Mouse (Mus musculus): ENCODE data around the gene Tagln2. TPM values are rescaled to one million over a fixed set of nuclear protein-coding genes. Genes with fewer than 3 reads are reported as not detected.
A peak's percentile ranks its signal among the peaks of the same experiment; 100 is the strongest.

Tagln2 gene
- polyA plus RNA-seq (2015; fragmentation: Nextera tagmentation; extraction: Ambion mirVana), result 323 and 328 TPM in 2 replicates

GRCm38 (mm10) chr1:172499765-172500441 is at the start of gene Tagln2:
Gene Tagln2, plus strand, starts transcription at chr1:172500047.
- 3% methylated on average over 30 of the region's 30 CpGs for WGBS
- H3K4me2 ChIP-seq (ENCODE audit: low read depth, low read length), result peak within 1 kb of the TSS; percentile 67
- peak; percentile 65 for ATAC-seq (replicated peaks; ENCODE audit: extremely low read depth, insufficient read depth, low FRiP score)
- H3K36me3 ChIP-seq (ENCODE audit: control insufficient read depth, insufficient read depth), result peaks cover 3% of the 10 kb centered on the region; the same call in 1 of the 2 replicates
- peak within 1 kb of the TSS; percentile 74 for H3K9ac ChIP-seq (ENCODE audit: low read length)
- H3K27ac ChIP-seq (ENCODE audit: low read length), result peak within 1 kb of the TSS; percentile 69
- H3K9me3 ChIP-seq (replicated peaks; ENCODE audit: control insufficient read depth, low read length), result no peaks in the 10 kb centered on the region
- H3K27me3 ChIP-seq (ENCODE audit: control insufficient read depth, insufficient read depth, low read length), result no peaks in the 10 kb centered on the region
- peaks cover 32% of the 10 kb centered on the region for H3K4me1 ChIP-seq (ENCODE audit: control insufficient read depth, insufficient read depth, low read length)
- H3K4me3 ChIP-seq (ENCODE audit: low read length), result peak within 1 kb of the TSS; percentile 65

- H3K9ac ChIP-seq (ENCODE audit: low read length), result no peak overlapping the region
- WGBS, result 11% methylated on average over 2 of the region's 2 CpGs
- ATAC-seq (replicated peaks; ENCODE audit: extremely low read depth, insufficient read depth, low FRiP score), result no peak
These were observed 49.6 kb upstream of the Tagln2 start for GRCm38 (mm10) chr1:172450226-172450625.

GRCm38 (mm10) chr1:172450848-172451470 is 48.9 kb upstream of the Tagln2 start:
- Histone ChIP-seq H3K4me3 (ENCODE audit: low read length) (no peak overlapping the region), H3K4me1 (ENCODE audit: control insufficient read depth, insufficient read depth, low read length) (no peaks in the 10 kb centered on the region), H3K9me3 (replicated peaks; ENCODE audit: control insufficient read depth, low read length) (no peaks in the 10 kb centered on the region), H3K27me3 (ENCODE audit: control insufficient read depth, insufficient read depth, low read length) (no peaks in the 10 kb centered on the region), H3K36me3 (ENCODE audit: control insufficient read depth, insufficient read depth) (no peaks in the 10 kb centered on the region), H3K4me2 (ENCODE audit: low read depth, low read length) (no peak overlapping the region), H3K27ac (ENCODE audit: low read length) (no peak overlapping the region), H3K9ac (ENCODE audit: low read length) (no peak overlapping the region)
- WGBS, result 39% methylated on average over 17 of the region's 17 CpGs
- ATAC-seq (replicated peaks; ENCODE audit: extremely low read depth, insufficient read depth, low FRiP score), result no peak

More at GRCm38 (mm10) chr1:172450226-172450625, 49.6 kb upstream of the Tagln2 start:
- H3K9me3 ChIP-seq (replicated peaks; ENCODE audit: control insufficient read depth, low read length), result no peaks in the 10 kb centered on the region
- no peaks in the 10 kb centered on the region for H3K27me3 ChIP-seq (ENCODE audit: control insufficient read depth, insufficient read depth, low read length)
- H3K4me3 ChIP-seq (ENCODE audit: low read length), result no peak overlapping the region
- H3K36me3 ChIP-seq (ENCODE audit: control insufficient read depth, insufficient read depth), result no peaks in the 10 kb centered on the region
- H3K27ac ChIP-seq (ENCODE audit: low read length), result no peak overlapping the region
- no peaks in the 10 kb centered on the region for H3K4me1 ChIP-seq (ENCODE audit: control insufficient read depth, insufficient read depth, low read length)
- no peak overlapping the region for H3K4me2 ChIP-seq (ENCODE audit: low read depth, low read length)

- Histone ChIP-seq H3K27ac (ENCODE audit: low read length) (no peak overlapping the region), H3K9ac (ENCODE audit: low read length) (no peak overlapping the region), H3K4me1 (ENCODE audit: control insufficient read depth, insufficient read depth, low read length) (no peaks in the 10 kb centered on the region), H3K9me3 (replicated peaks; ENCODE audit: control insufficient read depth, low read length) (no peaks in the 10 kb centered on the region), H3K36me3 (ENCODE audit: control insufficient read depth, insufficient read depth) (no peaks in the 10 kb centered on the region), H3K27me3 (ENCODE audit: control insufficient read depth, insufficient read depth, low read length) (no peaks in the 10 kb centered on the region), H3K4me3 (ENCODE audit: low read length) (no peak overlapping the region), H3K4me2 (ENCODE audit: low read depth, low read length) (no peak overlapping the region)
- WGBS, result 72% methylated on average over 2 of the region's 2 CpGs
- ATAC-seq (replicated peaks; ENCODE audit: extremely low read depth, insufficient read depth, low FRiP score), result no peak
These were observed 46.9 kb upstream of the Tagln2 start for GRCm38 (mm10) chr1:172452911-172453310.

- H3K27me3 ChIP-seq (ENCODE audit: control insufficient read depth, insufficient read depth, low read length), result no peaks in the 10 kb centered on the region
- 78% methylated on average over 2 of the region's 2 CpGs for WGBS
These were observed 46.0 kb upstream of the Tagln2 start for GRCm38 (mm10) chr1:172453810-172454209.

GRCm38 (mm10) chr1:172455416-172455815 is 44.4 kb upstream of the Tagln2 start:
- Histone ChIP-seq H3K27ac (ENCODE audit: low read length) (no peak overlapping the region), H3K9me3 (replicated peaks; ENCODE audit: control insufficient read depth, low read length) (no peaks in the 10 kb centered on the region), H3K36me3 (ENCODE audit: control insufficient read depth, insufficient read depth) (no peaks in the 10 kb centered on the region), H3K27me3 (ENCODE audit: control insufficient read depth, insufficient read depth, low read length) (no peaks in the 10 kb centered on the region), H3K4me3 (ENCODE audit: low read length) (no peak overlapping the region), H3K9ac (ENCODE audit: low read length) (no peak overlapping the region), H3K4me1 (ENCODE audit: control insufficient read depth, insufficient read depth, low read length) (no peaks in the 10 kb centered on the region), H3K4me2 (ENCODE audit: low read depth, low read length) (no peak overlapping the region)
- 23% methylated on average over 4 of the region's 4 CpGs for WGBS
- ATAC-seq (replicated peaks; ENCODE audit: extremely low read depth, insufficient read depth, low FRiP score), result no peak

More at GRCm38 (mm10) chr1:172453810-172454209, 46.0 kb upstream of the Tagln2 start:
- Histone ChIP-seq H3K4me3 (ENCODE audit: low read length) (no peak overlapping the region), H3K9me3 (replicated peaks; ENCODE audit: control insufficient read depth, low read length) (no peaks in the 10 kb centered on the region), H3K36me3 (ENCODE audit: control insufficient read depth, insufficient read depth) (no peaks in the 10 kb centered on the region), H3K27ac (ENCODE audit: low read length) (no peak overlapping the region), H3K4me2 (ENCODE audit: low read depth, low read length) (no peak overlapping the region), H3K4me1 (ENCODE audit: control insufficient read depth, insufficient read depth, low read length) (no peaks in the 10 kb centered on the region), H3K9ac (ENCODE audit: low read length) (no peak overlapping the region)
- ATAC-seq (replicated peaks; ENCODE audit: extremely low read depth, insufficient read depth, low FRiP score), result no peak

- H3K4me1 ChIP-seq (ENCODE audit: control insufficient read depth, insufficient read depth, low read length), result no peaks in the 10 kb centered on the region
- H3K9ac ChIP-seq (ENCODE audit: low read length), result no peak overlapping the region
- H3K27me3 ChIP-seq (ENCODE audit: control insufficient read depth, insufficient read depth, low read length), result no peaks in the 10 kb centered on the region
- no peak overlapping the region for H3K27ac ChIP-seq (ENCODE audit: low read length)
- no peaks in the 10 kb centered on the region for H3K9me3 ChIP-seq (replicated peaks; ENCODE audit: control insufficient read depth, low read length)
- WGBS, result 51% methylated on average over 7 of the region's 7 CpGs
- ATAC-seq (replicated peaks; ENCODE audit: extremely low read depth, insufficient read depth, low FRiP score), result no peak
- H3K36me3 ChIP-seq (ENCODE audit: control insufficient read depth, insufficient read depth), result no peaks in the 10 kb centered on the region
- no peak overlapping the region for H3K4me2 ChIP-seq (ENCODE audit: low read depth, low read length)
- no peak overlapping the region for H3K4me3 ChIP-seq (ENCODE audit: low read length)
These were observed 43.7 kb upstream of the Tagln2 start for GRCm38 (mm10) chr1:172456001-172456677.

GRCm38 (mm10) chr1:172457196-172457595 is 42.7 kb upstream of the Tagln2 start:
- Histone ChIP-seq H3K9ac (ENCODE audit: low read length) (no peak overlapping the region), H3K4me1 (ENCODE audit: control insufficient read depth, insufficient read depth, low read length) (peaks cover 4% of the 10 kb centered on the region; the same call in 1 of the 2 replicates), H3K9me3 (replicated peaks; ENCODE audit: control insufficient read depth, low read length) (no peaks in the 10 kb centered on the region), H3K4me3 (ENCODE audit: low read length) (no peak overlapping the region), H3K27me3 (ENCODE audit: control insufficient read depth, insufficient read depth, low read length) (no peaks in the 10 kb centered on the region), H3K27ac (ENCODE audit: low read length) (no peak overlapping the region), H3K4me2 (ENCODE audit: low read depth, low read length) (no peak overlapping the region), H3K36me3 (ENCODE audit: control insufficient read depth, insufficient read depth) (no peaks in the 10 kb centered on the region)
- WGBS, result 82% methylated on average over 3 of the region's 3 CpGs
- ATAC-seq (replicated peaks; ENCODE audit: extremely low read depth, insufficient read depth, low FRiP score), result no peak

- Histone ChIP-seq H3K36me3 (ENCODE audit: control insufficient read depth, insufficient read depth) (no peaks in the 10 kb centered on the region), H3K4me2 (ENCODE audit: low read depth, low read length) (no peak overlapping the region), H3K4me1 (ENCODE audit: control insufficient read depth, insufficient read depth, low read length) (peaks cover 4% of the 10 kb centered on the region; the same call in 1 of the 2 replicates), H3K4me3 (ENCODE audit: low read length) (no peak overlapping the region), H3K9me3 (replicated peaks; ENCODE audit: control insufficient read depth, low read length) (no peaks in the 10 kb centered on the region), H3K27me3 (ENCODE audit: control insufficient read depth, insufficient read depth, low read length) (no peaks in the 10 kb centered on the region), H3K27ac (ENCODE audit: low read length) (no peak overlapping the region), H3K9ac (ENCODE audit: low read length) (no peak overlapping the region)
- no peak for ATAC-seq (replicated peaks; ENCODE audit: extremely low read depth, insufficient read depth, low FRiP score)
- 68% methylated on average over 3 of the region's 3 CpGs for WGBS
These were observed 41.8 kb upstream of the Tagln2 start for GRCm38 (mm10) chr1:172458041-172458440.

Measured in heart, embryonic 16.5 days (tissue).